Mouse (Mus musculus) liver, postnatal 0 days (tissue): ENCODE measurements around the gene Magi2.
"Not testable (repeated sequence)": the region's sequence is repeated elsewhere in the genome, so short reads cannot be mapped to it uniquely, and the experiment has no call there.

Experiments used
- CTCF ChIP-seq: sonication (generic); IDR thresholded peaks from 2 replicates; pipeline ENCODE4 v1.5.1; 2016; ENCODE audit warnings: antibody characterized with exemption, low read depth
- EP300 ChIP-seq: IDR thresholded peaks from 2 replicates; pipeline ENCODE4 v1.6.1; 2016; ENCODE audit warnings: antibody characterized with exemption, low read depth, mild to moderate bottlenecking

GRCm38 (mm10) chr5:20706322-20707282 lies 1479.8 kb downstream of the Magi2 start:
- not testable (repeated sequence) for TF ChIP-seq EP300, CTCF
